ENCODE assay signal across 10 mouse cellular contexts in the genomic region with DNA sequence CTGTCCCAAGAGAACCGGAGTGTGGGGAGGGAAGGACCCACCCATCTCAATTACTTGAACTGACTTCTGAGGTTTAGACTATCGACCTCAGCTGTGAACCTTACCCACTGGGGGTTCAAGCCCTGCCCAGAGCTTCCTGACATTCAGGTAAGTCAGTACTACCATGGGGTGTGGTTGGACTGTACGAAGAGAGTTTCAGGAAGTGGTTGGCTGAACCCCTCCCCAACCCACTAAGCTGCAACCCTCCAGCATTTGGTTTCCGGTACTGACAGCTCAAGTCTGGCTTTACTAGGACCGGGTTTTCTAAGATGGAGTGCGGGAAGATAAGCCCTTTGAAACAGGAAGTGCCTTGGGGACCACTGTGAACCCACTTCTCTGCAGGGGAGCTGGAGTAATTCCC. TPM values are rescaled to one million over a fixed set of nuclear protein-coding genes. Genes with fewer than 3 reads are reported as not detected.
A peak's percentile ranks its signal among the peaks of the same experiment; 100 is the strongest.
DNase-seq lines count a peak whose midpoint lies in the region; ATAC-seq lines count a peak whose summit lies in the region.
"Had no signal": no experiment of that assay in that cellular context is flagged by ENCODE, and none has a peak within 500 bp of the region (broad histone marks: within the 10 kb centered on the region; RNA-seq: fewer than 3 reads in every experiment).

No protein-coding gene starts in this region.

- H3K4me1 ChIP-seq in intestine, embryonic 15.5 days (replicated peaks) = peaks cover 15% of the 10 kb centered on the region; the same call in 1 of the 2 replicates
- peaks cover 7% of the 10 kb centered on the region for H3K4me1 ChIP-seq in forebrain, embryonic 13.5 days

- H3K4me2 ChIP-seq in intestine, embryonic 15.5 days (replicated peaks) = peak overlapping the region; percentile 37
- no peak overlapping the region for H3K4me2 ChIP-seq in forebrain, embryonic 13.5 days
- H3K4me2 ChIP-seq: heart, embryonic 13.5 days had no signal

- peak overlapping the region; percentile 74 for H3K27ac ChIP-seq in intestine, embryonic 15.5 days
- H3K27ac ChIP-seq in forebrain, embryonic 13.5 days = no peak overlapping the region
- H3K27ac ChIP-seq: heart, embryonic 13.5 days had no signal

- H3K4me3 ChIP-seq in intestine, embryonic 15.5 days (replicated peaks) = no peak overlapping the region
- H3K4me3 ChIP-seq in forebrain, embryonic 13.5 days = no peak overlapping the region
- H3K4me3 ChIP-seq: heart, embryonic 13.5 days had no signal

- H3K9me3 ChIP-seq in intestine, embryonic 15.5 days = no peaks in the 10 kb centered on the region
- no peaks in the 10 kb centered on the region for H3K9me3 ChIP-seq in forebrain, embryonic 13.5 days (replicated peaks)
- H3K9me3 ChIP-seq: heart, embryonic 13.5 days had no signal

- H3K27me3 ChIP-seq in intestine, embryonic 15.5 days (replicated peaks) = peaks cover 15% of the 10 kb centered on the region
- H3K27me3 ChIP-seq in forebrain, embryonic 13.5 days = peaks cover 36% of the 10 kb centered on the region

- H3K36me3 ChIP-seq in intestine, embryonic 15.5 days = no peaks in the 10 kb centered on the region
- no peaks in the 10 kb centered on the region for H3K36me3 ChIP-seq in forebrain, embryonic 13.5 days (ENCODE audit: poor library complexity, severe bottlenecking)
- H3K36me3 ChIP-seq: heart, embryonic 13.5 days had no signal

- ATAC-seq in intestine, embryonic 15.5 days = peak; percentile 70
- ATAC-seq in neutrophil, adult 5-6 weeks (ENCODE audit: extremely low read depth, insufficient number of reproducible peaks, low FRiP score, poor library complexity, severe bottlenecking) = peak; percentile 80
- ATAC-seq in forebrain, embryonic 13.5 days = no peak

- DNase-seq in 416B (ENCODE audit: low read depth) = peak; percentile 95
- peak; percentile 69 to 75 for DNase-seq in CD8-positive naive resting alpha-beta T cell, adult 2 months (ENCODE audit: low read depth in 2 of 2, low spot score in 2 of 2)
- DNase-seq in adrenal gland, postnatal 36 days = no peak
- DNase-seq in left cerebral cortex, adult 8-10 months (ENCODE audit: low spot score in 2 of 2) = no peak
- no peak for DNase-seq in heart, postnatal 4 days
- DNase-seq: cerebellum, postnatal 10 days had no signal

- WGBS in intestine, embryonic 15.5 days = 49% methylated on average over 6 of the region's 6 CpGs
- WGBS in forebrain, embryonic 13.5 days = 74% methylated on average over 6 of the region's 6 CpGs

- H3K9ac ChIP-seq in intestine, embryonic 15.5 days = no peak overlapping the region
- H3K9ac ChIP-seq in forebrain, embryonic 13.5 days = no peak overlapping the region
- H3K9ac ChIP-seq: heart, embryonic 13.5 days had no signal

RNA-seq across cellular contexts. Expression of a gene that starts 4.0 kb away (rescaled TPM):
- polyA plus RNA-seq in intestine, embryonic 15.5 days (2015; fragmentation: Nextera tagmentation; extraction: Ambion mirVana) = 46.5 and 63.7 TPM in 2 replicates
- total RNA-seq in neutrophil, adult 5-6 weeks (2017) = 4.1 and 4.3 TPM in 2 replicates
- not detected for total RNA-seq in adrenal gland, postnatal 36 days (2021)
- 1 to 10 TPM; 2.3 to 5.5 (median 4.5) TPM for total RNA-seq in left cerebral cortex, adult 8-10 months (2022)
- under 1 TPM in 1 of 2 experiments, not detected in 1; 0.38 TPM for total RNA-seq in heart, postnatal 4 days (2021)
- 1.1 and 2.3 TPM in 2 replicates for polyA plus RNA-seq in forebrain, embryonic 13.5 days (2015; fragmentation: Nextera tagmentation; extraction: Ambion mirVana)

RNA-seq across cellular contexts. Expression of a gene that starts 5.3 kb away (rescaled TPM):
- polyA plus RNA-seq in intestine, embryonic 15.5 days (2015; fragmentation: Nextera tagmentation; extraction: Ambion mirVana) = 2.1 and 2.7 TPM in 2 replicates
- total RNA-seq in neutrophil, adult 5-6 weeks (2017) = 0.25 and 0.58 TPM in 2 replicates
- under 1 TPM; 0.17 to 0.36 TPM for total RNA-seq in adrenal gland, postnatal 36 days (2021)
- 10 to 100 TPM; 10.9 to 15.5 (median 12.0) TPM for total RNA-seq in left cerebral cortex, adult 8-10 months (2022)
- 1 to 10 TPM; 1.5 TPM for total RNA-seq in heart, postnatal 4 days (2021)
- polyA plus RNA-seq in forebrain, embryonic 13.5 days (2015; fragmentation: Nextera tagmentation; extraction: Ambion mirVana) = 10.4 and 11.7 TPM in 2 replicates

RNA-seq across cellular contexts. Expression of a gene that starts 23.7 kb away (rescaled TPM):
- 7.5 and 7.9 TPM in 2 replicates for polyA plus RNA-seq in intestine, embryonic 15.5 days (2015; fragmentation: Nextera tagmentation; extraction: Ambion mirVana)
- total RNA-seq in neutrophil, adult 5-6 weeks (2017) = 40.3 and 58.7 TPM in 2 replicates
- total RNA-seq in adrenal gland, postnatal 36 days (2021) = 1 to 10 TPM; 6.5 to 6.6 TPM
- 1 to 10 TPM; 1.8 to 3.5 (median 2.4) TPM for total RNA-seq in left cerebral cortex, adult 8-10 months (2022)
- 1 to 10 TPM; 8.4 to 9.3 TPM for total RNA-seq in heart, postnatal 4 days (2021)
- 1.4 and 2.8 TPM in 2 replicates for polyA plus RNA-seq in forebrain, embryonic 13.5 days (2015; fragmentation: Nextera tagmentation; extraction: Ambion mirVana)

RNA-seq across cellular contexts. Expression of a gene that starts 47.7 kb away (rescaled TPM):
- polyA plus RNA-seq in intestine, embryonic 15.5 days (2015; fragmentation: Nextera tagmentation; extraction: Ambion mirVana) = 39.8 and 46.7 TPM in 2 replicates
- 86.3 and 87.2 TPM in 2 replicates for total RNA-seq in neutrophil, adult 5-6 weeks (2017)
- 10 to 100 TPM; 29.7 to 42.1 TPM for total RNA-seq in adrenal gland, postnatal 36 days (2021)
- 10 to 100 TPM; 14.2 to 19.2 (median 15.2) TPM for total RNA-seq in left cerebral cortex, adult 8-10 months (2022)
- 10 to 100 TPM; 36.4 to 42.8 TPM for total RNA-seq in heart, postnatal 4 days (2021)
- polyA plus RNA-seq in forebrain, embryonic 13.5 days (2015; fragmentation: Nextera tagmentation; extraction: Ambion mirVana) = 21.1 and 24.9 TPM in 2 replicates

RNA-seq across cellular contexts. Expression of a gene that starts 48.1 kb away (rescaled TPM):
- 147 and 156 TPM in 2 replicates for polyA plus RNA-seq in intestine, embryonic 15.5 days (2015; fragmentation: Nextera tagmentation; extraction: Ambion mirVana)
- 22.8 and 26.4 TPM in 2 replicates for total RNA-seq in neutrophil, adult 5-6 weeks (2017)
- total RNA-seq in adrenal gland, postnatal 36 days (2021) = 10 to 100 TPM; 81.9 to 98.1 TPM
- total RNA-seq in left cerebral cortex, adult 8-10 months (2022) = 10 to 100 TPM; 68.9 to 83.0 (median 81.2) TPM
- 100 to 1,000 TPM in 1 of 2 experiments, 10 to 100 TPM in 1; 94.4 to 103 TPM for total RNA-seq in heart, postnatal 4 days (2021)
- polyA plus RNA-seq in forebrain, embryonic 13.5 days (2015; fragmentation: Nextera tagmentation; extraction: Ambion mirVana) = 188 and 198 TPM in 2 replicates

Comparison
In these comparisons a context has a peak if more than half of its experiments do, and no peak if none do; other contexts are left out.
1. DNase-seq: peak in 416B (single experiment) and CD8-positive naive resting alpha-beta T cell, adult 2 months (2 of 2); none in adrenal gland, postnatal 36 days (0 of 2), left cerebral cortex, adult 8-10 months (0 of 2) and heart, postnatal 4 days (single experiment).